Mouse (Mus musculus) intestine, embryonic 16.5 days (tissue): ENCODE measurements around the gene Acer1. TPM values are rescaled to one million over a fixed set of nuclear protein-coding genes. Genes with fewer than 3 reads are reported as not detected.
"Not testable (repeated sequence)": the region's sequence is repeated elsewhere in the genome, so short reads cannot be mapped to it uniquely, and the experiment has no call there.

Experiments
- ATAC-seq: fragments of 200-750 bp; cut with Nextera tagmentation; 2 replicates; pipeline ENCODE4 v1.8.0; 2017; ENCODE audit warnings: moderate TSS enrichment, moderate library complexity
- H3K27ac ChIP-seq: fragments of 300-500 bp; sonication (generic); 2 replicates; pipeline ENCODE4 v1.5.1; 2014; ENCODE audit warnings: mild to moderate bottlenecking, low read length
- H3K27me3 ChIP-seq: fragments of 300-500 bp; sonication (generic); replicated peaks from 2 replicates; pipeline ENCODE4 v1.6.1; 2014; ENCODE audit warnings: low read length, control low read depth, mixed read lengths; ENCODE audit not compliant: control insufficient read depth, insufficient read depth
- H3K36me3 ChIP-seq: fragments of 300-500 bp; sonication (generic); 2 replicates; pipeline ENCODE4 v1.6.1; 2014; ENCODE audit warnings: low read length, control low read depth; ENCODE audit not compliant: control insufficient read depth, insufficient read depth
- H3K4me1 ChIP-seq: fragments of 300-500 bp; sonication (generic); 2 replicates; pipeline ENCODE4 v1.6.1; 2014; ENCODE audit warnings: low read length, control low read depth, mixed read lengths; ENCODE audit not compliant: control insufficient read depth, insufficient read depth
- H3K4me2 ChIP-seq: fragments of 300-500 bp; sonication (generic); 2 replicates; pipeline ENCODE4 v1.6.1; 2014; ENCODE audit warnings: low read depth, low read length, control low read depth
- H3K4me3 ChIP-seq: fragments of 300-500 bp; sonication (generic); 2 replicates; pipeline ENCODE4 v1.5.1; 2014; ENCODE audit warnings: mild to moderate bottlenecking, low read length
- H3K9ac ChIP-seq: fragments of 300-500 bp; sonication (generic); 2 replicates; pipeline ENCODE4 v1.6.1; 2014; ENCODE audit warnings: low read depth, low read length
- H3K9me3 ChIP-seq: fragments of 300-500 bp; sonication (generic); 2 replicates; pipeline ENCODE4 v1.6.1; 2016; ENCODE audit warnings: low read length, control low read depth; ENCODE audit not compliant: control insufficient read depth
- WGBS: fragments of 180-500 bp; shearing (Covaris S2); extraction: QIAGEN DNeasy Blood & Tissue Kit; methylation state at CpG from one replicate; pipeline ENCODE4 v1.1.7; 2014; 5-methylcytosine and 5-hydroxymethylcytosine counted together
- polyA plus RNA-seq: library from polyadenylated mRNA; unstranded; fragments of >200 nt; fragmentation: Nextera tagmentation; extraction: Ambion mirVana; gene quantifications from 2 replicates; pipeline ENCODE4 v1.2.1, GENCODE M21; 2015

The Acer1 gene
- polyA plus RNA-seq, 1 experiment from 2014 or later, result 0.65 TPM

DNA sequence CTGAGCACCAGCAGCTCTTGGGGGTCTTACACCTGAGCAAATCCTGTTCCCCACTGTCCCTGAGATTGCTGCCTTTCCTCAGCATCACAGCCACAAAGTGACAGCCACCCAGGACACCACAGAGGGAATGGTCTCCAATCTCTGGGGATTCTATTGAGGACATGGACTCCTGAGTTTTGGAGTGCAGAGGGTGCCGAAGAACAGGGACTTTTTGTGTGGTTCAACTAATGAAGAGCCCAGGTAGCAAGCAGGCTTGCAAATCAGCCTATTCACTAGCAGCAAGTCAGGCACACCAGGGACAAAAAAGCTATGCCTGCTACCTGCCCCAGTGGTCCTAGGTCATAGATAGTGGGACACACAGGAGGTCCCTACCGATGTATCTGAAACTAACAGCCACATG, 48.5 kb downstream of the Acer1 start:
- no peaks in the 10 kb centered on the region for H3K36me3 ChIP-seq
- no peaks in the 10 kb centered on the region for H3K9me3 ChIP-seq
- H3K27me3 ChIP-seq, result no peaks in the 10 kb centered on the region
- H3K9ac ChIP-seq, result no peak overlapping the region
- no peak overlapping the region for H3K4me2 ChIP-seq
- H3K4me1 ChIP-seq, result peaks cover 21% of the 10 kb centered on the region
- H3K27ac ChIP-seq, result no peak overlapping the region
- WGBS, result 89% methylated on average over 2 of the region's 2 CpGs
- no peak for ATAC-seq
- H3K4me3 ChIP-seq, result no peak overlapping the region

DNA sequence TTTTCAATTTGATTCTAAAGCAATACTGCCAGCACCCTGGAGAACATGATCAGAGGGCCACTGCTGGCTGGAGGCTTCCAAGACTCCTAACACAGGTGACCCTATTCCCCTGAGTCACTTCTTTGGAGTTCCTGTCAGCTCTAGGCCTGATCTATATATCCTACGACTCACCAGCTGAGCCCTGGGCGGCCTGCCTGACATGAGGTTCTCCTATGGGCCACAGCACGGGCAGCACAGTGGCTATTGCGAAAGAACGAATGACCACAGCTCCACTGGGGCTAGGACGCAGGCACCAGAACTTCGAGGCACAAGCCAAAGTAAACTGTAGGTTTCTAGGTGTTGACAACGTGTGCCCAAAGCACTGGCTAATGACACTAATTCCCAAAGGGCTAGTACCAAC, 51.9 kb downstream of the Acer1 start:
- no peaks in the 10 kb centered on the region for H3K27me3 ChIP-seq
- H3K9ac ChIP-seq, result no peak overlapping the region
- H3K27ac ChIP-seq, result no peak overlapping the region
- H3K9me3 ChIP-seq, result no peaks in the 10 kb centered on the region
- WGBS, result 86% methylated on average over 8 of the region's 8 CpGs
- no peak overlapping the region for H3K4me3 ChIP-seq
- ATAC-seq, result no peak
- H3K4me2 ChIP-seq, result no peak overlapping the region
- H3K36me3 ChIP-seq, result no peaks in the 10 kb centered on the region; the same call in 1 of the 2 replicates
- peaks cover 21% of the 10 kb centered on the region for H3K4me1 ChIP-seq

DNA sequence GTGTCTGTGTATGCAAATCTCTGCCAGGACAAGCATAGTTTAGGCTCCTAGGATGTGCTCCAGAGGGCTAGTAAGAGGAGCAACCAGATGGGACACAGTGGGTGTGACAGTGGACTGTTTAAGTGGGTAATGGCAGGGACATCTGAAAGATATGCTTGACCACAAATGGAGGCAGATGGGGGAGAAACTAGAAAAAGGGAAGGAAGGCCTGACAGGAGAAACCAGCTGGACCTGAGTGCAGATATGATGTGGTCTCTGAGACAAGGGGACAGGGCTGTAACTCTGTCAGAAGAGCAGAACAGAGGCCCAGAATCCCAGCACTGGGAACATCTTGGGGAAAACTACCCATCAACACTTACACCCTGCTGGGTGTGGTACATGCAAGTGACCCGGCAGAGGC, 52.4 kb downstream of the Acer1 start:
- H3K9me3 ChIP-seq, result no peaks in the 10 kb centered on the region
- ATAC-seq, result no peak
- H3K36me3 ChIP-seq, result peaks cover 4% of the 10 kb centered on the region
- H3K27ac ChIP-seq, result no peak overlapping the region
- no peak overlapping the region for H3K4me2 ChIP-seq
- H3K27me3 ChIP-seq, result no peaks in the 10 kb centered on the region
- H3K4me1 ChIP-seq, result peaks cover 21% of the 10 kb centered on the region
- 84% methylated on average over 1 of the region's 1 CpGs for WGBS
- H3K9ac ChIP-seq, result no peak overlapping the region
- H3K4me3 ChIP-seq, result no peak overlapping the region

DNA sequence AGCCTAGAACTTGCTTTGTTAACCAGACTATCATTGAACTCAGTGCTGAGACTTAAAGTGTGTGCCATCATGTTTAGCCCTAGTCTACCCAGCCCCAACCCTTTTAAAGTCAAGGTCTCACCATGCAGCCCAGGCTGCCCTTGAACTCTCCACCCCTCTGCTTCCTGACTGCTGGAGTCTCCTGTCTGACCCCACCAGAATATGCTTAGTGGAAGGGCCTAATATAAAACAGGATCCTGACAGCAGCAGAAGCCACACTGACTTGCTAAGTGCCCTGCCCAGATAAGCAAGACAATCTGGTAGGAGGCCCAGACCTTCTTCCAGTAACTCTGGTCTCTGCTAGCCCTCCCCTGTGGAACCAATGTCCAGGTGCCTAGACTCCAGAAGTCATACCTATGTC, 52.8 kb downstream of the Acer1 start:
- Histone ChIP-seq H3K9me3 (no peaks in the 10 kb centered on the region), H3K4me3 (no peak overlapping the region), H3K36me3 (peaks cover 4% of the 10 kb centered on the region), H3K4me1 (peaks cover 19% of the 10 kb centered on the region), H3K27me3 (no peaks in the 10 kb centered on the region), H3K9ac (no peak overlapping the region), H3K4me2 (no peak overlapping the region), H3K27ac (no peak overlapping the region)
- ATAC-seq, result no peak

DNA sequence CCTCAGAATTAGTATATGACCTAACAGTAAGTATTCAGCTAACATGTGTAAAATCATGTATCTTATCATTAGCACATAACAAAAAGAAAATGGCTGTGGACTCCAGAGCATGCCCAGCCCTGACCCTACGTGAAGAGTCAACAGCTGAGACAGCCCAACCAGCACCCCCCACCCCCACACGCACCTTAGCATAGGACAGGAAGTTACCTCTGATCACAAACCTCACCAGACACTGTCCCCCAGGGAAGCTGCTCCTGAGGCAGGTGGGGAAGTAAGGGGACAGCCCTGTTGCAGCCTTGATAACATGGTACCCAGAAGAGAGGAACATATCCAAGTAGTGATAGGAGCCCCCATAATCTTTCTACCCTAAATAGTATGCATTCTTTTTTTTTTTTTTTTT, 55.9 kb downstream of the Acer1 start:
- H3K27ac ChIP-seq, result no peak overlapping the region
- H3K4me1 ChIP-seq, result peaks cover 5% of the 10 kb centered on the region; the same call in 1 of the 2 replicates
- no peaks in the 10 kb centered on the region for H3K27me3 ChIP-seq
- no peak for ATAC-seq
- peaks cover 9% of the 10 kb centered on the region for H3K36me3 ChIP-seq
- H3K9ac ChIP-seq, result no peak overlapping the region
- no peak overlapping the region for H3K4me2 ChIP-seq
- no peak overlapping the region for H3K4me3 ChIP-seq
- no peaks in the 10 kb centered on the region for H3K9me3 ChIP-seq
- WGBS, result 97% methylated on average over 2 of the region's 2 CpGs

DNA sequence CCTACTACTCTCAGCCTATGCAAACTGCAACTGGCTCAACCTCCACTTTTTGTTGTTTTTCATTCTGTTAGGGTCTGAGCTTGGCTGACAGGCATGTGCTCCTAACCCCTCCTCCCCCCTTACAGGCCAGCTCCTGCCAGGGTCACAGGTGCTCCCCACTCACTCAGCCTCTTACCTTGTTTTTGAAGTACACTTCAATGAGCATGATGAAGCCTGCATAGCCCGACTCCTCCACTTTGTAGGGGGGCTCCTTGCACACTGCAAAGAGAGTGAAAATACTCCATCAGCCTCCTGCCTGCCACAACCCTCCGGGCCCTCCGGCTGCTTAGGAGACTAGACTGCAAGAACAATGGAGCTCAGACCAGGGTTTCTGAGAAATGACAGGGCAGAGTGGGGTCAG, 62.2 kb downstream of the Acer1 start:
- 93% methylated on average over 3 of the region's 3 CpGs for WGBS
- peaks cover 10% of the 10 kb centered on the region for H3K36me3 ChIP-seq
- no peak overlapping the region for H3K4me2 ChIP-seq

DNA sequence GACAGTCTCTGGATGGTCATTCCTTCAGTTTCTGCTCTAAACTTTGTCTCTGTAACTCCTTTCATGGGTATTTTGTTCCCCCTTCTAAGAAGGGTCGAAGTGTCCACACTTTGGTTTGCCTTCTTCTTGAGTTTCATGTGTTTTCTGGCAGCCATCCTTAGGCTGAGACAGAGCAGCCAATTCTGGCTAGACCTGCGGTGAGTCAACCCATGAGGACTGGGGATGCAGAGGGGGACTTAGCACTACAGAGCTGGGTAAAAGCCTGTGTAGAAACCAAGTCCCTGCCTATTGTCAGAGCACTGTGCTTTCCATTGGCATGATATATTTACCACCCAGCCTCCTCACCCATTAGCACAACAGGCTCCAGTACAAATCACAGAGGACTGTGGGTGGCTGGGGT, 64.8 kb downstream of the Acer1 start:
- Histone ChIP-seq H3K27me3 (no peaks in the 10 kb centered on the region), H3K36me3 (peaks cover 6% of the 10 kb centered on the region; the same call in 1 of the 2 replicates), H3K4me2 (no peak overlapping the region), H3K4me3 (no peak overlapping the region), H3K9me3 (no peaks in the 10 kb centered on the region), H3K4me1 (no peaks in the 10 kb centered on the region), H3K27ac (no peak overlapping the region), H3K9ac (no peak overlapping the region)
- WGBS, result 96% methylated on average over 2 of the region's 2 CpGs
- ATAC-seq, result no peak

More for the DNA sequence above, 62.2 kb downstream of the Acer1 start:
- no peak for ATAC-seq
- Histone ChIP-seq H3K27ac (no peak overlapping the region), H3K27me3 (no peaks in the 10 kb centered on the region), H3K4me1 (no peaks in the 10 kb centered on the region), H3K9me3 (no peaks in the 10 kb centered on the region), H3K9ac (no peak overlapping the region), H3K4me3 (no peak overlapping the region)

DNA sequence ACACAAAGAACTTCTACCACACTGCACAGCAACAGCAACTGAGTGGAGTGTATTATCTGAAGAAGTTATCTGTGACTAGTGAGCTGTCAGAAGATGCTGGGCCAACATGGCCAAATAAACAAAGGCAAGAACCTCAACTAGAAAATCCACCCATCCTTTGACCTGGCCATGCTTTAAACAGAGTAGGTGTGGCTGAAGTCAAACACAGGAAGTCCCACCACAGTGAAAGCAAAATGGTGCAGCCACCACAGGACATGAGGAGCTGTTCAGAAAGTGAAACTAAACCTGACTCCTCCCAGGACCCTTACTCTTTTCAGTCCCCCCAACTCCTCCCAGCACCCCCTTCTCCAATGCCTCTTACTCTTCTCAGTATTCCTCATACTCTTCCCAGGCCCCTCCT, 68.5 kb downstream of the Acer1 start:
- H3K4me2 ChIP-seq, result no peak overlapping the region
- H3K27me3 ChIP-seq, result no peaks in the 10 kb centered on the region
- no peak overlapping the region for H3K27ac ChIP-seq
- no peak overlapping the region for H3K9ac ChIP-seq
- H3K9me3 ChIP-seq, result no peaks in the 10 kb centered on the region
- H3K4me3 ChIP-seq, result no peak overlapping the region
- no peak for ATAC-seq
- H3K36me3 ChIP-seq, result peaks cover 4% of the 10 kb centered on the region; the same call in 1 of the 2 replicates
- no peaks in the 10 kb centered on the region for H3K4me1 ChIP-seq

DNA sequence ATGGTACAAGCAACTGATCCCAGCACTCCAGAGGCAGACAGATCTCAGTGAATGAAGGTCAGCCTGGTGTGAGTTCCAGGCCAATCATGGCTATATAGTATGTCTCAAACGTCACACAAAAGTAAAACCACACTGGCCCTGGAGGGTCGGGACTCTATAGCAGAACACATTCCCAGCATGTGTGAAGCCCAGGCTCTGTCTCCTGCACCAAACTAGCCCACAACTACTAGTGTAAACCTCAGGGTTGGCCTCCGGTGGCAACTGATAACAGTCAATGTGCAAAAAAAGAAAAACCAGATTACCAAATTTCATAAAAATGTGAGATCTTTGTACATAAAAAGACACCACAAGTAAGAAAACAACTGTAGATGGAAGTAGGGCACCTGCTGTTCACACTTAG, 68.9 kb downstream of the Acer1 start:
- no peak overlapping the region for H3K4me3 ChIP-seq
- H3K27ac ChIP-seq, result no peak overlapping the region
- no peaks in the 10 kb centered on the region for H3K27me3 ChIP-seq
- WGBS, result 87% methylated on average over 3 of the region's 3 CpGs
- no peak overlapping the region for H3K9ac ChIP-seq
- no peaks in the 10 kb centered on the region; the same call in 1 of the 2 replicates for H3K4me1 ChIP-seq
- H3K36me3 ChIP-seq, result peaks cover 4% of the 10 kb centered on the region; the same call in 1 of the 2 replicates
- no peak for ATAC-seq
- no peaks in the 10 kb centered on the region for H3K9me3 ChIP-seq
- no peak overlapping the region for H3K4me2 ChIP-seq

DNA sequence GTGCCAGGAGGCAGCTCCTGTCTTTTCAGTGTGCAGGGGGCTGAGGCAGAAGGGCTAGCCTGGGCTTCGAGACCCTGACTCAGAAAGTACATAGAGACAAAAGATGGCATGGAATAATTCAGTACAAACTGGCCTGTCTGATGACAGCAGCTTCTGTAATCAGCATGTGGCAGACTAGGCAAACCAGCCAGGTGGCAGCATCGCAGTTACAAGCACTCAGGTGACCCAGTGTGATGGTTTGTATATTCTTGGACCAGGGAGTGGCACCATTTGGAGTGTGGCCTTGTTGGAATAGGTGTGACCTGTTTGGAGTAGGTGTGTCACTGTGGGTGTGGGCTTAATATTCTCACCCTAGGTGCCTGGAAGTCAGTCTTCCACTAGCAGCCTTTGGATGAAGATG, 72.2 kb downstream of the Acer1 start:
- WGBS, result 82% methylated on average over 2 of the region's 2 CpGs
- not testable (repeated sequence) for H3K36me3 ChIP-seq, H3K4me3 ChIP-seq

More for the DNA sequence above, 72.2 kb downstream of the Acer1 start:
- H3K4me1 ChIP-seq, H3K9me3 ChIP-seq, H3K4me2 ChIP-seq, H3K27me3 ChIP-seq, ATAC-seq, H3K27ac ChIP-seq, H3K9ac ChIP-seq: not testable (repeated sequence)
